Mouse (Mus musculus): ENCODE measurements around the gene Fam129a. TPM values are rescaled to one million over a fixed set of nuclear protein-coding genes. Genes with fewer than 3 reads are reported as not detected.

Fam129a gene
- total RNA-seq, 1 experiment from 2014 or later, result 13.9 TPM

- no peak for ATAC-seq (replicated peaks; ENCODE audit: low read depth, poor library complexity, severe bottlenecking)
Observed at GRCm38 (mm10) chr1:151624442-151625226, 53.6 kb downstream of the Fam129a start.

DNA sequence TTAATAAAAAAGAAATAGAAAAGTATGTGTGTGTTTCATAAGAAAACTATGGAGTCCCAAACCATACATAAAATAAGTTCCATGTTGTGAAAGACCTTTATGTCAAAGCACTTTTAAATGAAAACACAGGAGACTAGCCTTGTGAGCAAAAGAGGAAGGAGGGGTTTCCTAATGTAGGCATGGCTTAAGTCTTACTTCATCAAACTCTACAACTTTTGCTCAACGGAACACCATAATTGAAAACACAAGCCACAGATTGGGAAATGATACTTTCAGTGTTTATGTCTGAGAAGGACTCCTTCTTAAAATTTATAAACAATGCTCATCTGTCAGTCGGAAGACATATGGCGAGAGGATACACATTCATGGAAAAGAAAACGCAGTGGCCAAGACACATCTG lies 54.3 kb downstream of the Fam129a start:
- ATAC-seq (replicated peaks; ENCODE audit: low read depth, poor library complexity, severe bottlenecking), result peak; percentile 81

- peak; percentile 73 for ATAC-seq (replicated peaks; ENCODE audit: low read depth, poor library complexity, severe bottlenecking)
Observed at GRCm38 (mm10) chr1:151625690-151626089, 54.7 kb downstream of the Fam129a start.

DNA sequence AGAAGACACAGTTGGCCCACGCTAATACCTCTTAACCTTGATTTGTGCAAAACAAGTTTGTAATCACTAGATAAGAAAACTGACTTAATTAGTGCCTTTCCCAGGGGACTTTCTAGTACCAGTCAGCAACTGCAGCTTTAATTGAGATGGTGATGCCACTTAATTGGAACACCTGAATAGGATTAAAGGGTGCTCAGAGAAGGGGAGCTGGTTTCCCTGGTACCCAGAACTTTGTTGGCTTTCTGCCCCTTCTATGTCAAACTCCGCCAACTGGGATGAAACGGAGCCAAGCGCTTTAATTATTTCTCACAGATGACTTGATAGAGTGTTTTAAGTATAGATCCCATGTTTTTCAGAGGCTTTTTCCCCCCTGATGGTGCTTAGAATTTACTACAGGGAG lies 55.6 kb downstream of the Fam129a start:
- ATAC-seq (replicated peaks; ENCODE audit: low read depth, poor library complexity, severe bottlenecking), result no peak

- no peak for ATAC-seq (replicated peaks; ENCODE audit: low read depth, poor library complexity, severe bottlenecking)
Observed at GRCm38 (mm10) chr1:151627141-151627540, 56.2 kb downstream of the Fam129a start.

- ATAC-seq (replicated peaks; ENCODE audit: low read depth, poor library complexity, severe bottlenecking), result no peak
Observed at GRCm38 (mm10) chr1:151629591-151630250, 58.7 kb downstream of the Fam129a start.

GRCm38 (mm10) chr1:151630251-151630628 lies 59.3 kb downstream of the Fam129a start:
- ATAC-seq (replicated peaks; ENCODE audit: low read depth, poor library complexity, severe bottlenecking), result no peak

DNA sequence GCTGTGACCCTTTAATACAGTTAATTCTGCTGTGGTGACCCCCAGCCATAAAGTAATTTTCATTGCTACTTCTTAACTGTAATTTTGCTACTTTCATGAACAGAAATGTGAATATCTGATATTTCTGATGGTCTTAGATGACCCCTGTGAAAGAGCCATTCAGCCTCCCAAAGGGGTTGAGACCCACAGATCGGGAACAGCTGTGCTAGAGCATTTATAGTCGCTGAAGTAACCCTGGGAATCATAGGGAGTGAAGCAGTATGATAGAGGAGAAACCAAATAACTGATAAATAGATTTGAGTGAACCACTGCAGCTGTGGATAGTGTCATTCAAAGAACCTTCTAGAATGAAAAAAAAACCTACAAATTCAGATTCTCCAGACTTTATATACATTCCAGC lies 60.1 kb downstream of the Fam129a start:
- no peak for ATAC-seq (replicated peaks; ENCODE audit: low read depth, poor library complexity, severe bottlenecking)

- ATAC-seq (replicated peaks; ENCODE audit: low read depth, poor library complexity, severe bottlenecking), result no peak
Observed at GRCm38 (mm10) chr1:151631703-151632294, 60.8 kb downstream of the Fam129a start.

DNA sequence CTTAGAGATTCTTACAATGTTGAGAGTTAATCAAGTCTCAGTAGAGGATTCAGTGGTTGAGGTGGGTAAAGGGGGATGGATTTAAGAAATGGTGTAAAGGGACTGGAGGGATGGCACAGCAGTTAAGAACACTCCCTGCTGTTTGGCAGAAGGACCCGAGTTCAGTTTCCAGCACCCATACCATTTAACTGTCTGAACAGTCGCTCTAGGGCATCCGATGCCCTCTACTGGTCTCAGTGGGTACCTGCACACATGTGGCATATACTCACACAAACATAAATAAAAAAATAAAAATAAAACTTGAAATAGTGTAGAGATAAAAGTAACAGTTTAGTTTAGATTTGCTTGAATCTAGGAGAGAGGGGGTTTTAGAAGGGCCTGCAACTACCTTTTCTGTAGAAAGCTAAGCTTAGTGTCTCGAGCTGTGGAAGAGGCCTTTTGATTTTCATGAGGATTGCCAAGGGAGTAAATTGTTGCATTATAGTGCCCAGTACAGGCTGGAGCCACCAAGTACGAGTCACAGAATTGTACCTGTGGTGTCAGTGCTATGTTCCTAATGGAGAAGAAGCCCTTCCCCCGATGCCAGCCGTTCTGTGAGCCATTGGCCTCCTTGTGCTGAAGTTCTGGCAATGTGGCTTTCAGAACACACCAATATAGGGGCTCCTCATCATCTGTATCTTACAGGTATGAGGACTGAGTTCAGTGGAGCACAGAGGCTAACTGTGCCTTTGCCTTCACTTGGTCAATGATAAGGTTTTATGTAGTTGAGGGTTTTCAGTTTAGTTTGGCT lies 61.8 kb downstream of the Fam129a start:
- no peak for ATAC-seq (replicated peaks; ENCODE audit: low read depth, poor library complexity, severe bottlenecking)

GRCm38 (mm10) chr1:151636637-151637036 lies 65.7 kb downstream of the Fam129a start:
- no peak for ATAC-seq (replicated peaks; ENCODE audit: low read depth, poor library complexity, severe bottlenecking)

- 0 out of 2 replicates have a peak, but pooled peaks have one; percentile 11 for ATAC-seq (replicated peaks; ENCODE audit: low read depth, poor library complexity, severe bottlenecking)
Observed at GRCm38 (mm10) chr1:151637351-151637922, 66.5 kb downstream of the Fam129a start.

GRCm38 (mm10) chr1:151638357-151638756 lies 67.4 kb downstream of the Fam129a start:
- ATAC-seq (replicated peaks; ENCODE audit: low read depth, poor library complexity, severe bottlenecking), result no peak

DNA sequence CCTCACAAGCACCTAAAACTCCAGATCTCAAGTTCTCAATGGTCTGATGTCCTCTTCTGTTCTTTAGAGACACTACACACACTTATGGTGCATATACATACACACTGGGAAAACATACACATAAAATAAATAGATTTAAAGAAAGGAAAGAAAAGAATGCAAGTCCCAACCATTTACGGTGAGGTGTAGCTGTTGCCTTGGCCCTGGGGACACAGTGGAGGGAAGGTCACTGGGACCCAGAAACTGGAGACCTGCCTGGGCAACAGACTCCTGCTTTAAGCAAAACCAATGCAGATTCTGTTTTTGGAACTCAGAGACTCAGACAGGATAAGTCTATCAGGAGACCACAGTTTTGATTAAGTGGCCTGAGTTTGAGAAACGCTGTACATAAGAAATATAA lies 67.8 kb downstream of the Fam129a start:
- no peak for ATAC-seq (replicated peaks; ENCODE audit: low read depth, poor library complexity, severe bottlenecking)

- no peak for ATAC-seq (replicated peaks; ENCODE audit: low read depth, poor library complexity, severe bottlenecking)
Observed at GRCm38 (mm10) chr1:151646380-151646779, 75.4 kb downstream of the Fam129a start.

DNA sequence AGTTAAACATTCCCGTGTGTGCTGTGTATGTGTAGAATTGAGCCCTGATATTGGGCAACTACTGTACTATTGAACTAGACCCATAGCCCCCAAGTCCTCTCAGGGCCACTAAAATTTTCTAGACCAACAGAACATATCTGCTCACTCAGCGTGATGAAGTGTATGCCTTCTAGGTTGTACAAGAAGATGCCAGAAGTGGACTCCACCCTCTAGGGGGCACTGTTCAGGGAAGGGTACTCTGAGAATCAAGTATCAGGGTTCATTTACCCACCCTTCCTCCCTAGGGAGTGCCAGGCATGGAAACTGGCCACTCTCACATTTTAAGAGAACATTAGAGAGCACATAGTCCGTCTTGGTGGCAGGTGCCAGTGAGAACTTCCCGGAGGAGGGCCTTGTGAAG lies 77.1 kb downstream of the Fam129a start:
- ATAC-seq (replicated peaks; ENCODE audit: low read depth, poor library complexity, severe bottlenecking), result no peak

GRCm38 (mm10) chr1:151657042-151657605 lies 86.1 kb downstream of the Fam129a start:
- peak; percentile 49; the same call in 1 of the 2 replicates for ATAC-seq (replicated peaks; ENCODE audit: low read depth, poor library complexity, severe bottlenecking)

DNA sequence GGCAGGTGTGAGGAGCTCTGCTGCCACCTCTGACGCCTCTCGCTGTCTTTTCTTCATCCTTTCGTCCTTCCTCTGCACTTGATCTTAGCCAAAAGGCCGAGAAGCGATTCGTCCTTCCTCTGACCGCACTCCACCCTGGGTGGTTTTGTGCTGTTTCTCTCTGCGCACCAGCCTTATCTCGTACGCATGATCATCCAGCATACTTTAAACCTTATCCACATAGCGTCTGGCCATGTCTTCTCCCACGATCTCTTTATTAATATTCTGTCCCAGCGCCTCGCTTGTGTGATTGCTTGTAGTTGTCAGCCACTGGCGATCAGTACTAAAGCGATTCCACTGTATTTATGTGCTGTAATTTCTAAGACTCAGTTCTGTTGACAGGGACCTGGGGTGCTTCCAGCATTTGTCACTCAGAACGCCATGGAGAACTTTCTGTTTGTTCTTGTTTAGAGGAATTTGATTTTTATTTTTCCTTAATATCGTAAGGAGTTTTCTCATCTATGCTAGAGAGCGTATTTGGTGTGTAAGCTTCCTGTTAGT lies 87.4 kb downstream of the Fam129a start:
- no peak for ATAC-seq (replicated peaks; ENCODE audit: low read depth, poor library complexity, severe bottlenecking)

- no peak for ATAC-seq (replicated peaks; ENCODE audit: low read depth, poor library complexity, severe bottlenecking)
Observed at GRCm38 (mm10) chr1:151659636-151660035, 88.7 kb downstream of the Fam129a start.

All from common myeloid progenitor, adult 5-6 weeks (primary cell).